Comparison of ENCODE assay signal across 35 mouse cellular contexts in the genomic region with DNA sequence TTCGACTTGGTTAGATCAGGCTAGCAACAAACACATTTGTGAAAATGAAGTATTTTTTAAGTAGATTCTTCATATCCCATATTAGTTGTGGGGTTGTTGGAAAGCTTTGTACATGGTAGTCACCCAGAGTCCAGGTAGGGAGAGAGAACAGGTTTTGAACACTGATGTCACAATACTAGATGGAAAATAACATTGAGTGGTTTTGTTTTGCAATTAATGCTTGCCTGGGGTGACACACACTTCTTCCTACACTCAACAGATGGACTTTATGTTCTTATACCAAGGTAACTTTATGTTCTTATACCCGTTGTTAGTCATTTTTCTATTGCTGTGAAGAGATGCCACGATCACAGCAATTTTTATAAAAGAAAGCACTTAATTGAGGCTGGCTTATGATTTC.
"Had no signal": no experiment of that assay in that cellular context is flagged by ENCODE, and none has a peak within 500 bp of the region (broad histone marks: within the 10 kb centered on the region; RNA-seq: fewer than 3 reads in every experiment).

No protein-coding gene starts in this region.

- H3K4me2 ChIP-seq: heart, embryonic 11.5 days; heart, embryonic 12.5 days; heart, embryonic 13.5 days; heart, embryonic 15.5 days; hindbrain, embryonic 12.5 days; hindbrain, embryonic 14.5 days; hindbrain, embryonic 15.5 days; intestine, embryonic 15.5 days; kidney, embryonic 15.5 days had no signal

- H3K4me1 ChIP-seq: hindbrain, embryonic 12.5 days; hindbrain, embryonic 15.5 days; intestine, embryonic 15.5 days; kidney, embryonic 15.5 days had no signal

- H3K9me3 ChIP-seq: heart, embryonic 10.5 days; heart, embryonic 12.5 days; heart, embryonic 13.5 days; heart, embryonic 15.5 days; hindbrain, embryonic 10.5 days; hindbrain, embryonic 12.5 days; hindbrain, embryonic 15.5 days; intestine, embryonic 15.5 days; kidney, embryonic 15.5 days had no signal

- ATAC-seq: hindbrain, embryonic 16.5 days; hindbrain, postnatal 0 days; inflammation-experienced regulatory T-cells, adult 6 months; intestine, embryonic 15.5 days; intestine, embryonic 16.5 days; intestine, postnatal 0 days had no signal

- H3K36me3 ChIP-seq: heart, embryonic 10.5 days; heart, embryonic 12.5 days; heart, embryonic 13.5 days; heart, embryonic 15.5 days; hindbrain, embryonic 10.5 days; hindbrain, embryonic 12.5 days; hindbrain, embryonic 15.5 days; intestine, embryonic 15.5 days; kidney, embryonic 15.5 days had no signal

- H3K9ac ChIP-seq: heart, embryonic 12.5 days; heart, embryonic 13.5 days; heart, embryonic 15.5 days; hindbrain, embryonic 12.5 days; hindbrain, embryonic 14.5 days; hindbrain, embryonic 15.5 days; intestine, embryonic 15.5 days; kidney, embryonic 15.5 days had no signal

- DNase-seq: heart, postnatal 10 days; heart, postnatal 14 days; heart, postnatal 36 days; heart, postnatal 4 days; kidney, adult 11 months; kidney, adult 18-20 months; kidney, adult 2 months; kidney, adult 8-10 months; kidney, adult 9 months; kidney, postnatal 10 days; kidney, postnatal 14 days; kidney, postnatal 25 days; kidney, postnatal 36 days; kidney, postnatal 4 days; layer of hippocampus, adult 9-11 months; layer of hippocampus, postnatal 36 days had no signal

- H3K4me3 ChIP-seq: heart, embryonic 10.5 days; heart, embryonic 12.5 days; heart, embryonic 13.5 days; heart, embryonic 15.5 days; hindbrain, embryonic 10.5 days; hindbrain, embryonic 12.5 days; hindbrain, embryonic 15.5 days; intestine, embryonic 15.5 days; kidney, embryonic 15.5 days; layer of hippocampus, adult 2 months; left cerebral cortex, adult 2 months had no signal

- H3K27ac ChIP-seq: heart, embryonic 10.5 days; heart, embryonic 13.5 days; heart, embryonic 15.5 days; hindbrain, embryonic 10.5 days; hindbrain, embryonic 12.5 days; hindbrain, embryonic 14.5 days; hindbrain, embryonic 15.5 days; hindbrain, postnatal 0 days; intestine, embryonic 15.5 days; kidney, embryonic 15.5 days; kidney, postnatal 0 days; layer of hippocampus, adult 2 months; left cerebral cortex, adult 2 months had no signal

- H3K27me3 ChIP-seq: heart, embryonic 12.5 days; heart, embryonic 13.5 days; heart, embryonic 15.5 days; hindbrain, embryonic 12.5 days; hindbrain, embryonic 15.5 days; intestine, embryonic 15.5 days had no signal
